Mouse (Mus musculus): ENCODE results near the gene Bcl6. TPM values are rescaled to one million over a fixed set of nuclear protein-coding genes. Genes with fewer than 3 reads are reported as not detected.

The Bcl6 gene
- polyA plus RNA-seq, 1 experiment from 2014 or later = 0.11 TPM

DNA sequence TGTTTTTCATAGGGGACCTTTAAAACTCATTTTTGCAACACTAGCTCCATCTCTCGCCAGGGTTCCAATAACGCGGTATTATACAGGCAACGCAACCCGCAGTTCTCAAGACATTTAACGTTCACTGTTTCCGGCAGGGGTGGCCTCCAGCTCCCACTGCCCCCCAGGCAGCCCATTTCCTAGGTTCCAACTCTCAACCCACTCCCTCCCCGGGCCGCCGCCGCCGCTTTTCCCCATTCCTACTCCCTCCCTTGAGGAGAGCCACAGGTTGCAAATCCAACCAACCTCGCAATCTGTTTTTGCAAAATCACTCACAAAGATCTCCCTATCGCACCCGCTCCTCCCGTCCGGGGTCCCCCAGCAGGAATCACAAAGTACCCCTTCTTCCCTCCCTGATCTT, 1.8 kb downstream of the Bcl6 start:
- Histone ChIP-seq H3K4me2 (peak overlapping the region; percentile 82), H3K9ac (ENCODE audit: low read length) (peak overlapping the region; percentile 69), H3K4me1 (ENCODE audit: control insufficient read depth, insufficient read depth, low read length) (peaks cover 21% of the 10 kb centered on the region), H3K4me3 (ENCODE audit: low read depth, low read length) (peak overlapping the region; percentile 52), H3K9me3 (ENCODE audit: control insufficient read depth, low read length) (no peaks in the 10 kb centered on the region), H3K36me3 (ENCODE audit: control insufficient read depth, insufficient read depth, low read length) (no peaks in the 10 kb centered on the region), H3K27me3 (ENCODE audit: control insufficient read depth, insufficient read depth, low read length) (peaks cover 29% of the 10 kb centered on the region), H3K27ac (ENCODE audit: low read depth, low read length) (no peak overlapping the region)
- ATAC-seq (ENCODE audit: low FRiP score) = no peak
- WGBS = under 1% methylated on average over 17 of the region's 17 CpGs
- peak; percentile 93 for DNase-seq (ENCODE audit: low spot score, missing footprints)

DNA sequence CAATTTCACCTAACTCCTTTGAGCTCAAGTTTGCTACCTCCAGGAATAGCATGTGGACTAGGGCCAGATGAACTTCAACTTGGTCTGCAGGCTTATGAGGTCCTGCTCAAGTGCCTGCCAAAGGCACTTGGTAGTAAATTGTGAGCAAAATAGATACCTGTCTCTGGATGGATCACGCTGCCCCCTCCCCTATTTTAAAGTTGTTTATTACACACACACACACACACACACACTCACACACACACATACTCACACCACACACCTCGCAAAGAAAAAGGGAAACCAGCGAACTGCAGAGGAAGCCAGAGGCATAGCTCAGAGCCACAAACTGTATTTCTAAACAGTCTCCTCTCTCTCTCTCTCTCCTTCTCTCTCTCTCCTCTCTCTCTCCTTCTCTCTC, 2.5 kb downstream of the Bcl6 start:
- no peak overlapping the region; the same call in 1 of the 2 replicates for H3K4me2 ChIP-seq
- H3K9ac ChIP-seq (ENCODE audit: low read length) = no peak overlapping the region
- ATAC-seq (ENCODE audit: low FRiP score) (no peak), DNase-seq (ENCODE audit: low spot score, missing footprints) (peak; percentile 86)
- H3K27me3 ChIP-seq (ENCODE audit: control insufficient read depth, insufficient read depth, low read length) = peaks cover 36% of the 10 kb centered on the region
- no peak overlapping the region for H3K4me3 ChIP-seq (ENCODE audit: low read depth, low read length)
- WGBS = 5% methylated on average over 3 of the region's 3 CpGs
- no peak overlapping the region for H3K27ac ChIP-seq (ENCODE audit: low read depth, low read length)
- peaks cover 26% of the 10 kb centered on the region for H3K4me1 ChIP-seq (ENCODE audit: control insufficient read depth, insufficient read depth, low read length)
- no peaks in the 10 kb centered on the region for H3K9me3 ChIP-seq (ENCODE audit: control insufficient read depth, low read length)
- H3K36me3 ChIP-seq (ENCODE audit: control insufficient read depth, insufficient read depth, low read length) = no peaks in the 10 kb centered on the region

DNA sequence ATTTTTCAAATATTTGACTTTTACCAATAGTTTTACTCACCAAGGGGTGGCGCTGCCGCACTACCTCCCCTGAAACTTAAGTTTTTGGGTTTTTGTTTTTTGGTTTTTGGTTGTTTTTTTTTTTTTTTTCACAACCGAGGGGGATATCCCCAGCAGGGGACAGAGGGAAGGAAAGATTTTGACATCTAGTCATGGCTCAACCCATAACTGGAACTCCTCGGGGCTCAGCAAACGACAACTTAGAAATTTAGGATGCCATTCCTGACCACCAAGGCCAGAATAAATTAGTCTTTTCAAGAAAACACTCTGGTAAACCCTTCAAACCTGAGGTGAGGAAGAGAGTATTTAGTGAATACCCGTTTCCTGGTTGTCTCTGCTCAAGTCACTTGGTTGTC, 3.2 kb downstream of the Bcl6 start:
- Histone ChIP-seq H3K4me3 (ENCODE audit: low read depth, low read length) (no peak overlapping the region), H3K4me2 (no peak overlapping the region), H3K27ac (ENCODE audit: low read depth, low read length) (no peak overlapping the region), H3K27me3 (ENCODE audit: control insufficient read depth, insufficient read depth, low read length) (peaks cover 43% of the 10 kb centered on the region), H3K4me1 (ENCODE audit: control insufficient read depth, insufficient read depth, low read length) (peaks cover 32% of the 10 kb centered on the region), H3K9me3 (ENCODE audit: control insufficient read depth, low read length) (no peaks in the 10 kb centered on the region), H3K9ac (ENCODE audit: low read length) (no peak overlapping the region), H3K36me3 (ENCODE audit: control insufficient read depth, insufficient read depth, low read length) (no peaks in the 10 kb centered on the region)
- ATAC-seq (ENCODE audit: low FRiP score) (no peak), DNase-seq (ENCODE audit: low spot score, missing footprints) (peak; percentile 89)
- WGBS = 0% methylated on average over 6 of the region's 6 CpGs

DNA sequence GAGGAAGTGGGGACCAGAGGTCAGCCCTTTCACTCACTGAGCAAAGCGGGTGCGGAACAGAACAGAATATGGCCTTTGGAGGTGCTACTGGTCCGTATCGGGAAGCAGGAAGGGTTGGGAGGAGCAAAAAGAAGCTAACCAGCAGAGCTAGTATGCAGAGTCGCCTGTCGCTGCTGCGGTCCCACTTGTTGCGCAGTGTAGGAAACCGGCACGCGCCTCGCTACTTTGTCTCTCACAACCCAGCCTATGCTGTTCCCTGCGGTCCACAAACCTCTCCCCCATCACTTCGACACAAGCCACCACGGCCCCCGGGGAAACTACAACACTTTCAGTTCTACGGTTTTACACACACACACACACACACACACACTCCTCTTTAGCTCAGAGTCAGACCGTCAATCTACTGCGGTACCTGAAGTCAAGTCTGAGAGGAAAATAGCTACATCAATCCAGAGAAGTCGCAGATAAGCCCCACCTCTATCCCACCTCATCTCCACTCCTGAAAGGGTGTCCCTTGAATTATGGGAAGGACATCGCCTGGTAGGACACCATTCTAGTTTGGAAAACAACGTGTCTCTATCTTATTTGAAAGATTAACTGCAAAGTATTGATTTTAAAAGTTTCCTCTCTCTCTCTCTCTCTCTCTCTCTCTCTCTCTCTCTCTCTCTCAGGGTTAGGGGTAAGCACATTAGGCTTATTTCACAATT, 3.7 kb downstream of the Bcl6 start:
- DNase-seq (ENCODE audit: low spot score, missing footprints) = peak; percentile 94
- Histone ChIP-seq H3K27ac (ENCODE audit: low read depth, low read length) (no peak overlapping the region), H3K4me1 (ENCODE audit: control insufficient read depth, insufficient read depth, low read length) (peaks cover 29% of the 10 kb centered on the region), H3K9me3 (ENCODE audit: control insufficient read depth, low read length) (no peaks in the 10 kb centered on the region), H3K4me3 (ENCODE audit: low read depth, low read length) (peak overlapping the region; percentile 22), H3K9ac (ENCODE audit: low read length) (no peak overlapping the region), H3K36me3 (ENCODE audit: control insufficient read depth, insufficient read depth, low read length) (no peaks in the 10 kb centered on the region), H3K27me3 (ENCODE audit: control insufficient read depth, insufficient read depth, low read length) (peaks cover 46% of the 10 kb centered on the region), H3K4me2 (peak overlapping the region; percentile 50)
- 2% methylated on average over 22 of the region's 22 CpGs for WGBS
- no peak for ATAC-seq (ENCODE audit: low FRiP score)

DNA sequence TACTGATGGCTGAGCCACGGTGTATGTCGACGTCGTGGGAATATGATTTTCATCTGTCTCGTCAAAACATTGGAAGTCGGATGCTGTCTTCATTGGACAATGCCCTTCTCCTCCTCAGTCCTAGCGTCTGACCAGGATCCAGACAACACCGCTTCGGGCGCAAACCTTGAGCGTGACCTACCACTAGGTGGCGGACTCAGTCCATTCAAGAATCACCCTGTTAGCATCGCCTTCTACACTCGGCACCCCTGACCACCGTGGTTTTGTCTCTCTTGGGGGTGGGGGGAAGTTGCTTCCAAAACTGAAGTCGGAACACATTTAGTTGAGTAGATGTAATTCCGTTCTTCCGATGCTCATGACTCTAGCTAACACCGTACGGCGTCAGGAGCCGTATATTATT, 4.5 kb downstream of the Bcl6 start:
- Histone ChIP-seq H3K27me3 (ENCODE audit: control insufficient read depth, insufficient read depth, low read length) (peaks cover 53% of the 10 kb centered on the region), H3K9me3 (ENCODE audit: control insufficient read depth, low read length) (no peaks in the 10 kb centered on the region), H3K4me3 (ENCODE audit: low read depth, low read length) (peak overlapping the region; percentile 22), H3K9ac (ENCODE audit: low read length) (no peak overlapping the region), H3K27ac (ENCODE audit: low read depth, low read length) (no peak overlapping the region), H3K4me2 (peak overlapping the region; percentile 50), H3K36me3 (ENCODE audit: control insufficient read depth, insufficient read depth, low read length) (no peaks in the 10 kb centered on the region), H3K4me1 (ENCODE audit: control insufficient read depth, insufficient read depth, low read length) (peaks cover 27% of the 10 kb centered on the region)
- DNase-seq (ENCODE audit: low spot score, missing footprints) (peak; percentile 98), ATAC-seq (ENCODE audit: low FRiP score) (peak; percentile 51; the same call in 1 of the 2 replicates)
- under 1% methylated on average over 22 of the region's 22 CpGs for WGBS

DNA sequence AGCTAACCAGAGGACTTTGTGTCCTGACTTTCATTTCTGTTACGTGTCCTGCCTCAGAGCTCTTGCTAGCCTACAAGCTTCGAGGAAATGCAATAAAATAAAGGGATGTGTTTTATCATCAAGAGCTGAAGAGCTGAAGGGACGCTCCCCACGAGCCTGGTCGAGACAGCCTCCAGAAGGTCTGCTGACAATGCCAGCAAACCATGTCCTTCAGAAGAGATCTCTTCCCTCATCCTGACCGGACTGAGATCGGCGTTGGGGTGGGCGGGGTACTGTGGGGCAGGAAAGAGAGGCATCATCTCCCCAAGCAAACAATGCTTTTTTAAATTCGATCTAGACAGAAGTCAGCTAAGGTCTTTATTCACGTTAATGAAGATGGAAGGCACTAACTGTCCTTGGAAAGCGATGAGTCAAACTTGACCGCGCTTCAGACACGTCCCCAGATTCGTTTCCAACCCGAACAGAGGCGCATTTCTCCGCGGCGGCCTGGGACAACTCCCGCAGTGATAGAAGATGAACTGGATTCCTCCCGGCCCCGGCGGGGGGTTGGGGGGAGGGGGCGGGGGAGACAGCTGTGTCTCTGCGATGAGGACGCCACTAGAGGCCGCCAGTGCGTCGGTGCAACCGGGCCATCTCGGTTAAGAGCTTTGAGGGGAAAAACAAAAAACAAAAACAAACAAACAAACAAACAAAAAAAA, 5.6 kb downstream of the Bcl6 start:
- peak overlapping the region; percentile 65 for H3K4me2 ChIP-seq
- WGBS = under 1% methylated on average over 33 of the region's 33 CpGs
- H3K27me3 ChIP-seq (ENCODE audit: control insufficient read depth, insufficient read depth, low read length) = peaks cover 53% of the 10 kb centered on the region
- H3K27ac ChIP-seq (ENCODE audit: low read depth, low read length) = no peak overlapping the region
- ATAC-seq (ENCODE audit: low FRiP score) (peak; percentile 34; the same call in 1 of the 2 replicates), DNase-seq (ENCODE audit: low spot score, missing footprints) (peak; percentile 94)
- no peaks in the 10 kb centered on the region for H3K36me3 ChIP-seq (ENCODE audit: control insufficient read depth, insufficient read depth, low read length)
- peak overlapping the region; percentile 30 for H3K4me3 ChIP-seq (ENCODE audit: low read depth, low read length)
- peaks cover 27% of the 10 kb centered on the region for H3K4me1 ChIP-seq (ENCODE audit: control insufficient read depth, insufficient read depth, low read length)
- H3K9ac ChIP-seq (ENCODE audit: low read length) = peak overlapping the region; percentile 26; the same call in 1 of the 2 replicates
- no peaks in the 10 kb centered on the region for H3K9me3 ChIP-seq (ENCODE audit: control insufficient read depth, low read length)

DNA sequence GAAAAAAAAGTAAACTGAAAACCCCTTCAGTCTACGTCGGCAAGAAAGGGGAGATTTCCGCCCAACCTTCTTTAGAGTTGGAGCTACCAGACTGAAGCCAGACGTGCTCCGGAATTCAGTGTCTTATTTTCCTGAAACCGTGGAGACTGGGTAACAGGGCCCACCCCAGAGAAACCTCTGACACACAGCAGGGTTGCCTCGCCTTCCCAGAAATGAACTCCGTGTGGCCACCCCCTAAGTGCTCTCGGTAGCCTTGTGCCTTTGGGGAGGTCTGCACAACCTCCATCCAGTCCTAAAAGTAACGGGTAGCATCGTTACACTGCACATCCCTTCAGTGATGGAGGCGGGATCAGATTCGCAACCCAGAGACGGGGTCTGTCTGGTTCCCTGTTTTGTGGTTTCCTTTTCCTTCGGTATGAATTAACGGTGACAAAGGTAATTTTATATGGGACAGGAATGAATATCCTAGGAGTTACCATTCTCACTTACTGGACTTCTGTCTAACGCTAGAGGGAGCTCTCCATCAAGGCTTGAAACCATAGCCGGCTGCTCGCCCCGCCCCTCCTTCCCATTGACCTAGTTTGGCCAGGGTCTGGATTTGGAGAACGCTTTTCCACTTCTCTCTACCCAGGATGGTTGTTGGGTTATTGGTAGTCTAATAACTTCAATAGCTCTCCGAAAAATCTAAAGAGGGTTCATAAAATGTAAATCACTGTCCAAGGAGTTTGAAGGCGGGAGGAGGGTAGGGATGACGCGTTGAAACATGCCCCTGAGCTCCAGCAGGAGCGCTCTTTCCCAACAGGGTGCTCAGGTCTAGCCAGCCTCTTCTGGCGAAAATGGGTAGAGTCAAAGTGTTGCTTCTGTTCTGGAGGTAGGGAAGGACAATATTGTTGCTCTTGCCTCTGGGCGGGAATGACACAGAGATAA, 6.5 kb downstream of the Bcl6 start:
- ATAC-seq (ENCODE audit: low FRiP score) (peak; percentile 81), DNase-seq (ENCODE audit: low spot score, missing footprints) (peak; percentile 98)
- under 1% methylated on average over 28 of the region's 28 CpGs for WGBS
- Histone ChIP-seq H3K4me1 (ENCODE audit: control insufficient read depth, insufficient read depth, low read length) (peaks cover 26% of the 10 kb centered on the region), H3K36me3 (ENCODE audit: control insufficient read depth, insufficient read depth, low read length) (no peaks in the 10 kb centered on the region), H3K27me3 (ENCODE audit: control insufficient read depth, insufficient read depth, low read length) (peaks cover 53% of the 10 kb centered on the region), H3K4me3 (ENCODE audit: low read depth, low read length) (peak overlapping the region; percentile 30), H3K4me2 (peak overlapping the region; percentile 65), H3K27ac (ENCODE audit: low read depth, low read length) (no peak overlapping the region), H3K9ac (ENCODE audit: low read length) (no peak overlapping the region), H3K9me3 (ENCODE audit: control insufficient read depth, low read length) (no peaks in the 10 kb centered on the region)

DNA sequence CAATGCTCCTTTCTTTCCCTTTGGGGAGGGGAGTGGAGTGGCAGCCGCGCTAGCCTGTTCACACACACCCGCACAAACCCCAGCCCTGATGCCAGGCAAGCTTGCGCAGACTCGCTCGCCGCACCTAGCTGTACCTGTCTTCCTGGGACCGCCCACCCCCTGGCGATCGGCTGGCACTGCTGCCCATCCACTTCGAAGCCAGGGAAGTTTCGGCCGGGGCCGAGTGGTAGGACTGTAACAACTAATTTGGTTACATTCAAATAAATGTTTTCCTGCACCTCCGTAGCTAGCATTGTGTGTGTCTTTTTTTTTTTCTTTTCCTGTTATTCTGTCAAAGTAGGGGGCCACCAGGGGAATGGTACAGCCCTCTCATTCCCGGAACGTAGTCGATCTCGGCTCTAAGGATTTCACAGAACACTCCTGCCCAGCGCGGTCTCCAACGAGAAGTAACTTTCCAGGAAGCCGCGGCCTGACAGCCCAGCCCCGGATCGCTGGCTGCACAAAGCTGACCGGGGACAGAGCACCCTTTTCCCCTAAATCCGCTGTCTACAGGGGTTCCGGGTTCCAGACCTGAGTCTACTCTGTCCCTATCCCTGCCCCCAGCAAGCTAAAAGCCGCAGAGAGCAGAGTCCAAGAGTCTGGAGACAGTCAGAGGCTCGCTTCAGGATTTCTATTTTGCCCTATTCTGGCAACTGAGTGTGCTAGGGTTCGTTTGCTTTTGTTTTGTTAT, 7.5 kb downstream of the Bcl6 start:
- 1% methylated on average over 32 of the region's 32 CpGs for WGBS
- no peak for ATAC-seq (ENCODE audit: low FRiP score)
- H3K36me3 ChIP-seq (ENCODE audit: control insufficient read depth, insufficient read depth, low read length) = no peaks in the 10 kb centered on the region
- H3K4me3 ChIP-seq (ENCODE audit: low read depth, low read length) = peak overlapping the region; percentile 29
- no peak overlapping the region for H3K27ac ChIP-seq (ENCODE audit: low read depth, low read length)
- H3K9ac ChIP-seq (ENCODE audit: low read length) = peak overlapping the region; percentile 34; the same call in 1 of the 2 replicates
- peaks cover 22% of the 10 kb centered on the region for H3K4me1 ChIP-seq (ENCODE audit: control insufficient read depth, insufficient read depth, low read length)
- H3K4me2 ChIP-seq = peak overlapping the region; percentile 49
- peak; percentile 94 for DNase-seq (ENCODE audit: low spot score, missing footprints)
- H3K27me3 ChIP-seq (ENCODE audit: control insufficient read depth, insufficient read depth, low read length) = peaks cover 47% of the 10 kb centered on the region
- H3K9me3 ChIP-seq (ENCODE audit: control insufficient read depth, low read length) = no peaks in the 10 kb centered on the region
